Mouse (Mus musculus) bone marrow macrophage, adult 2 months (primary cell): ENCODE measurements around the gene B3gnt7.

ENCODE experiments used
- CTCF ChIP-seq: IDR thresholded peaks from 2 replicates; pipeline ENCODE4 v1.5.1; 2012; ENCODE audit warnings: low read depth, mild to moderate bottlenecking, low read length, moderate library complexity
- POLR2A ChIP-seq: IDR thresholded peaks from 2 replicates; pipeline ENCODE4 v1.6.1; 2012; ENCODE audit warnings: mild to moderate bottlenecking, low read depth, low read length, borderline replicate concordance

DNA sequence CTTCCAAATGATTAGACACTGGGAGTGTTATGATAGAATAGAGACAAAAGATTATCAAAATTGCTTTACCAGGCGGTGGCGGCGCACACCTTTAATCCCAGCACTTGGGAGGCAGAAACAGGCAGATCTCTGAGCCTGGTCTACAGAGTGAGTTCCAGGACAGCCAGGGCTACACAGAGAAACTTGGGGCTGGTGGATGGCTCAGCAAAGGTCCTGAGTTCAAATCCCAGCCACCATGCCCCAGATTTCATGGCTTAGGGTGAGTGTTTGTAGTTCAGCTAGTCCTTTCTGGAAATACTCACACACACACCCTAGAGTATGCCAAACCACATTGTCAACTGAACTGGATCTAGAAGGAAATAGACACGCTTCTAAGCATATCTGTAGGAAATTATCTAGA is 42.4 kb downstream of the B3gnt7 start:
- no peak for TF ChIP-seq CTCF
- no peak for TF ChIP-seq POLR2A
